Mouse (Mus musculus) cerebellum, adult 2 months (tissue): ENCODE results near the gene Mex3d. TPM values are rescaled to one million over a fixed set of nuclear protein-coding genes. Genes with fewer than 3 reads are reported as not detected.

Source experiments
- DNase-seq, 2 experiments: peaks; one replicate each; pipeline ENCODE4 v3.0.0; 2021
- H3K27ac ChIP-seq: fragments of 200-500 bp; 2 replicates; pipeline ENCODE4 v1.5.1; 2012; ENCODE audit warnings: low read length, control low read depth, inconsistent platforms; ENCODE audit not compliant: insufficient read depth
- H3K27me3 ChIP-seq: fragments of 200-500 bp; 2 replicates; pipeline ENCODE4 v1.6.1; 2012; ENCODE audit warnings: inconsistent platforms, mild to moderate bottlenecking, low read length, moderate library complexity; ENCODE audit not compliant: control insufficient read depth, insufficient read depth
- H3K4me1 ChIP-seq: fragments of 200-500 bp; 2 replicates; pipeline ENCODE4 v1.6.1; 2011; ENCODE audit warnings: low read length; ENCODE audit not compliant: control insufficient read depth, insufficient read depth
- H3K4me3 ChIP-seq: fragments of 200-500 bp; replicated peaks from 2 replicates; pipeline ENCODE3; 2011; ENCODE audit warnings: mild to moderate bottlenecking, low read depth, low read length, control low read depth; ENCODE audit not compliant: insufficient read depth
- CTCF ChIP-seq: fragments of 200-500 bp; IDR thresholded peaks from 2 replicates; pipeline ENCODE4 v1.5.1; 2011; ENCODE audit warnings: low read depth, mild to moderate bottlenecking, control low read depth, low read length, moderate library complexity, borderline replicate concordance; ENCODE audit not compliant: insufficient read depth
- POLR2A ChIP-seq: fragments of 200-500 bp; IDR thresholded peaks from 2 replicates; pipeline ENCODE4 v1.6.1; 2011; ENCODE audit warnings: low read length, control low read depth, borderline replicate concordance; ENCODE audit not compliant: insufficient read depth
- WGBS: fragments of 180-500 bp; shearing (Covaris S2); methylation state at CpG from one replicate; pipeline ENCODE4 v1.1.7; 2018; 5-methylcytosine and 5-hydroxymethylcytosine counted together
- polyA plus RNA-seq: library from polyadenylated mRNA; depleted of rRNA; stranded (reverse); fragments of >200 nt; gene quantifications from 2 replicates; pipeline ENCODE4 v1.2.3, GENCODE M21; 2012

Gene Mex3d
- polyA plus RNA-seq, 1 experiment = 16.1 TPM

GRCm38 (mm10) chr10:80345122-80345521 lies 42.3 kb downstream of the Mex3d start:
- H3K4me3 ChIP-seq = no peak overlapping the region
- H3K27ac ChIP-seq = no peak overlapping the region
- peaks cover 12% of the 10 kb centered on the region for H3K4me1 ChIP-seq
- no peak for TF ChIP-seq CTCF
- 28% methylated on average over 16 of the region's 16 CpGs for WGBS
- DNase-seq = no peak
- no peaks in the 10 kb centered on the region; the same call in 1 of the 2 replicates for H3K27me3 ChIP-seq

DNA sequence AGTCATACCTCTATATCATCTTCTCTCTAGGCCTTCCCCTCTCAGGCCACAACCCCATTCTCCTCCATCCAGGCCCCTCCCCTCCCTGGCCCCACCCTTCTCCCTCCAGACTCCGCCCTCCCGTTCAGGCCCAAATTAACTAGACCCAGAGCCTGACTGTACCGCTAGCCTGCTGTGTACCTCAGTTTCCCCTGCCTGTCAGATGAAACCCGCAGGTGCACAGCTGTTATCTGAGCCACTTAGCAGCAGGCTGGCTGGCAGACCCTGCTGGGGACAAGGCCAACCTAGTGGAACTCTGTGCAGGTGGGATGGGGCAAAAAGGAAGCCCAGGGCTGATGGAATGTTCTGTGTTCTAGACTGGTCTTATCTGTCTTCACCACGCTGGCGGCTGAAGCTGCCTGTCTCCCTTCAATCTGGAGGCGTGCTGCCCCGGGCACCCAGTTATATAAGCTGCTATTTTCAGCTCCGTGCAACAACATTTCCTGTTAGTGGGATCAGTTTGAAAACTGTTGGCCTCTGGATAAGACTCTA lies 43.3 kb downstream of the Mex3d start:
- DNase-seq = no peak
- Histone ChIP-seq H3K4me1 (peaks cover 11% of the 10 kb centered on the region), H3K27ac (no peak overlapping the region), H3K27me3 (no peaks in the 10 kb centered on the region; the same call in 1 of the 2 replicates), H3K4me3 (no peak overlapping the region)
- 55% methylated on average over 9 of the region's 9 CpGs for WGBS
- TF ChIP-seq CTCF (no peak), POLR2A (no peak)

DNA sequence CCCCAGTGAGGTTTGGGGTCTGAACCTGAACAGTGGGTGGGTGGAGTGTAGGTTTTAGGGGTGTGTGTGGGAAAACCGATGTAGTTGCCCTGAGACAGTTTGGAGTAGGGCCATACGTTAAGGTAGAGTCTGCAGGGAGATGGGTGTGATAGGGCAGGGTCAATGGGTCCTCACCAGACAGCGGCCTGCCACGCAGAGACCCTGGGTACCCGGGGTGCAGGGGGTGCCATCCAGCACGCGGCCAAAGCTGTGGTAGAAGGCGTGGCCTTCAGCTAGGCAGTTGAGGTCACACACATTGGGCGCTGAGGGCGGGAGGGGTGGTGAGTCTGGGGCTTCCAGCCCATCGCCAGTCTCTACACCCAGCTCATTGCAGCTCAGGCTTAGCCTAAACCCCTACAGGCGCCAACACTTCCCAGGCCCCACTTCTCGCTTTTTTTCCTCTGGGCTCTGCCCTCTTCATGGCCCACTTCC lies 44.0 kb downstream of the Mex3d start:
- H3K4me3 ChIP-seq = no peak overlapping the region
- DNase-seq = no peak

GRCm38 (mm10) chr10:80342749-80343424 lies 44.6 kb downstream of the Mex3d start:
- H3K27me3 ChIP-seq = no peaks in the 10 kb centered on the region; the same call in 1 of the 2 replicates
- no peak overlapping the region for H3K4me3 ChIP-seq
- whole genome bisulfite sequencing = 2% methylated on average over 29 of the region's 33 CpGs
- H3K27ac ChIP-seq = no peak overlapping the region
- DNase-seq = no peak
- TF ChIP-seq POLR2A = no peak
- TF ChIP-seq CTCF = no peak
- peaks cover 8% of the 10 kb centered on the region for H3K4me1 ChIP-seq

More for the DNA sequence above, 44.0 kb downstream of the Mex3d start:
- Histone ChIP-seq H3K4me1 (peaks cover 11% of the 10 kb centered on the region), H3K27ac (no peak overlapping the region), H3K27me3 (no peaks in the 10 kb centered on the region; the same call in 1 of the 2 replicates)
- TF ChIP-seq POLR2A (no peak), CTCF (no peak)
- WGBS = 44% methylated on average over 13 of the region's 13 CpGs

DNA sequence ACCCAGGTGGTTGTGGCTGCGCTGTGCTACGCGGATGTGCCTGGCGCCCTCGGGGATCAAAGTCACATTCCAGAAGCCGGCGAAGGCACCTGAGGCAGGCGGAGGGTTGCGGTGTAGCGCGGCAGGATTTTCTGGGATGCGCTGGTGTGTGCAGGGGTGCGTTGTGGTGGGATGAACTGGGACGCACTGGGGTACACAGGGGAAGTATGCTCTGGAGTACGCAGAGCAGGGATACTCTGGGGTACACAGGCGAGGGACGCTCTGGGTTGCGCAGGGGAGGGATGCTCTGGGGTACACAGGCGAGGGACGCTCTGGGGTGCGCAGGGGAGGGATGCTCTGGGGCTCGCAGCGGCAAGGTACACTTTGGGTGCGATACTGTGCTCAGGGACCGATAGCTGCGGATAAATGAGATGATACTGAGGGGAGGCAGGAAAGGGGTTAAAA lies 45.1 kb downstream of the Mex3d start:
- Histone ChIP-seq H3K27ac (no peak overlapping the region), H3K4me3 (peak overlapping the region; percentile 0), H3K27me3 (no peaks in the 10 kb centered on the region), H3K4me1 (peaks cover 5% of the 10 kb centered on the region; the same call in 1 of the 2 replicates)
- TF ChIP-seq CTCF (no peak), POLR2A (no peak)
- 3% methylated on average over 26 of the region's 26 CpGs for WGBS
- no peak for DNase-seq

GRCm38 (mm10) chr10:80341491-80342304 lies 45.8 kb downstream of the Mex3d start:
- no peak overlapping the region for H3K4me3 ChIP-seq

GRCm38 (mm10) chr10:80341026-80341425 lies 46.4 kb downstream of the Mex3d start:
- no peaks in the 10 kb centered on the region for H3K27me3 ChIP-seq
- no peak overlapping the region for H3K27ac ChIP-seq
- WGBS = 45% methylated on average over 21 of the region's 21 CpGs
- TF ChIP-seq POLR2A = no peak
- TF ChIP-seq CTCF = no peak
- no peak for DNase-seq
- H3K4me3 ChIP-seq = no peak overlapping the region
- peaks cover 5% of the 10 kb centered on the region; the same call in 1 of the 2 replicates for H3K4me1 ChIP-seq

More at GRCm38 (mm10) chr10:80341491-80342304, 45.8 kb downstream of the Mex3d start:
- no peak for DNase-seq
- H3K4me1 ChIP-seq = peaks cover 5% of the 10 kb centered on the region; the same call in 1 of the 2 replicates
- TF ChIP-seq CTCF (no peak), POLR2A (no peak)
- WGBS = 7% methylated on average over 46 of the region's 47 CpGs
- no peak overlapping the region for H3K27ac ChIP-seq
- no peaks in the 10 kb centered on the region for H3K27me3 ChIP-seq
